10 mouse cellular contexts compared by ENCODE assay signal in genomic region chr6:23940776-23941175, GRCm38 (mm10).
"Had no signal": no experiment of that assay in that cellular context is flagged by ENCODE, and none has a peak within 500 bp of the region (broad histone marks: within the 10 kb centered on the region; RNA-seq: fewer than 3 reads in every experiment).

No protein-coding gene starts in this region.

- DNase-seq: kidney, postnatal 14 days; layer of hippocampus, adult 9-11 months; liver, embryonic 13.5 days; lung, adult 2 months; lung, postnatal 14 days; lung, postnatal 4 days; midbrain, embryonic 14.5 days; retina, postnatal 1 day; thymus, adult 18-20 months; thymus, postnatal 36 days had no signal
